Mouse (Mus musculus) midbrain, embryonic 13.5 days (tissue): ENCODE data around the gene Slc25a42. TPM values are rescaled to one million over a fixed set of nuclear protein-coding genes. Genes with fewer than 3 reads are reported as not detected.

Experiments
- ATAC-seq: fragments of 200-750 bp; cut with Nextera tagmentation; 2 replicates; pipeline ENCODE4 v1.8.0; 2017; ENCODE audit warnings: mild to moderate bottlenecking, moderate TSS enrichment, moderate library complexity
- H3K27ac ChIP-seq: fragments of 300-500 bp; sonication (generic); 2 replicates; pipeline ENCODE4 v1.5.1; 2015; ENCODE audit warnings: inconsistent platforms, mild to moderate bottlenecking, moderate library complexity
- H3K27me3 ChIP-seq: fragments of 300-500 bp; sonication (generic); 2 replicates; pipeline ENCODE4 v1.6.1; 2015; ENCODE audit warnings: mild to moderate bottlenecking, inconsistent platforms
- H3K36me3 ChIP-seq: fragments of 300-500 bp; sonication (generic); 2 replicates; pipeline ENCODE4 v1.6.1; 2015; ENCODE audit warnings: mild to moderate bottlenecking, inconsistent platforms
- H3K4me1 ChIP-seq: fragments of 300-500 bp; sonication (generic); replicated peaks from 2 replicates; pipeline ENCODE4 v1.6.1; 2015; ENCODE audit warnings: inconsistent platforms
- H3K4me2 ChIP-seq: fragments of 300-500 bp; sonication (generic); replicated peaks from 2 replicates; pipeline ENCODE4 v1.6.1; 2015; ENCODE audit warnings: moderate library complexity, mild to moderate bottlenecking, inconsistent platforms
- H3K4me3 ChIP-seq: fragments of 300-500 bp; sonication (generic); replicated peaks from 2 replicates; pipeline ENCODE4 v1.5.1; 2015; ENCODE audit warnings: mild to moderate bottlenecking, inconsistent platforms
- H3K9ac ChIP-seq: fragments of 300-500 bp; sonication (generic); replicated peaks from 2 replicates; pipeline ENCODE4 v1.6.1; 2015; ENCODE audit warnings: mild to moderate bottlenecking, inconsistent platforms
- H3K9me3 ChIP-seq: fragments of 300-500 bp; sonication (generic); 2 replicates; pipeline ENCODE4 v1.6.1; 2016; ENCODE audit warnings: mild to moderate bottlenecking, inconsistent platforms
- WGBS: fragments of 180-500 bp; shearing (Covaris S2); methylation state at CpG from one replicate; pipeline ENCODE4 v1.1.7; 2015; 5-methylcytosine and 5-hydroxymethylcytosine counted together
- polyA plus RNA-seq: library from polyadenylated mRNA; unstranded; fragments of >200 nt; fragmentation: Nextera tagmentation; extraction: Ambion mirVana; gene quantifications from 2 replicates; pipeline ENCODE4 v1.2.1, GENCODE M21; 2015

The Slc25a42 gene
- polyA plus RNA-seq, 1 experiment from 2014 or later: 4.3 TPM

DNA sequence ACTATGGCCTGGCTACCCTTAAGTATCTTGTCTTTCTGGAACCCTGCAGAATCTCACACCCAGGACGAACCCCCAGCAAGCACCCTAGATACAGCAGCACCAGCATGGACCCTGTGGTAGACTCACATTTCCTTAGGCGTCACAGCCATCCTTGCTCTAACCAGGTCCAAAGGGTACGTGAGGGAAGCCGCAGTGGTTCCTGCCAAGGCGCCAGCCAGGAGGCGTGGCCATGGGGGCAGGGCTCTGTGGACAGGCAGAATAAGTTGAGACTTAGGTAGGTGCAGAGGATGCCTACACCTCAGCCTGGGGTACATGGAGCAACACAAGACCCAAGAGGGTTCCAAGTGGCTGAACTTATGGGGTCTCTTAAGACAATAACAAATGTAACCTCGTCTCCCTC lies 23.4 kb downstream of the Slc25a42 start:
- H3K27me3 ChIP-seq: no peaks in the 10 kb centered on the region
- no peaks in the 10 kb centered on the region; the same call in 1 of the 2 replicates for H3K4me1 ChIP-seq
- WGBS: 70% methylated on average over 7 of the region's 7 CpGs
- no peak overlapping the region for H3K27ac ChIP-seq
- no peak overlapping the region for H3K4me3 ChIP-seq
- no peak for ATAC-seq
- H3K36me3 ChIP-seq: peaks cover 6% of the 10 kb centered on the region
- H3K9ac ChIP-seq: no peak overlapping the region
- H3K4me2 ChIP-seq: no peak overlapping the region
- H3K9me3 ChIP-seq: no peaks in the 10 kb centered on the region

DNA sequence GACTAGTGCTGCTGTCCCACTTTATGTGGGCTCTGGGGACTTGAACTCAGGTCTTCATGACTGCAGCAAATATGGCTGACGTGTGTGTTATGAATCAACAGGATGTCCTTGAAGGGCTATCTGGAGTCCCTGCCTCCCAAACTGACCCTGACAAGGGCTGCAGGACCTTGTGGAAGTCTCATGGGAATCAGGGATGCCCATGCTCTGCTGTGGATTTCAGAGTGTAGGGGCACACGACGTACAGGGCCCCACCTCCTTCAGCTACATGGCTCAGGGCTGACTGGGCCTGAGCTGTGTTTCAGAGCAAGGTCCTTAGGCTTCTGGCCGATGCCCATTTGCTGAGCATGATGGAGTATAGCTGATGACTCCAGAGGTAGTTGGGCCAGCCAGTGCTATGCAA lies 28.9 kb downstream of the Slc25a42 start:
- Histone ChIP-seq H3K4me2 (no peak overlapping the region), H3K27me3 (no peaks in the 10 kb centered on the region), H3K4me3 (no peak overlapping the region), H3K27ac (no peak overlapping the region), H3K9me3 (no peaks in the 10 kb centered on the region), H3K9ac (no peak overlapping the region), H3K36me3 (peaks cover 46% of the 10 kb centered on the region), H3K4me1 (no peaks in the 10 kb centered on the region)
- WGBS: 93% methylated on average over 4 of the region's 4 CpGs
- ATAC-seq: no peak

DNA sequence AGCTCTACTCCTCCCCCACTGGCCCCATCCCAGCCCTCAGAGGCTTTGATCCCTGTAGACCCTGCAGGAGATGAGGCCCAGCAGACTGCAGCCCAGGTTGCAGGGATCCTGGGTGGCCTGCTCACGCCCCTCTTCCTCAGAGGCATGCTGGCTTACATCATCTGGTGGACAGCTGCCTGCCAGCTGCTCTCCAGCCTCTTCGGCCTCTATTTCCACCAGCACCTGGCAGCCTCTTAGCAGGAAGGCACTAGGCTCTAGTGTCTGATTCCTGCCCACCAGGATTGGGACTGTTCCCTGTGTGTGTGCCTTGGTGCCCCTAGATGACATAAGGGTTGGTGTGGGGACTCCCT lies 30.2 kb downstream of the Slc25a42 start:
- H3K27ac ChIP-seq: no peak overlapping the region
- no peak overlapping the region for H3K4me2 ChIP-seq
- H3K4me3 ChIP-seq: no peak overlapping the region
- H3K27me3 ChIP-seq: no peaks in the 10 kb centered on the region
- no peaks in the 10 kb centered on the region for H3K9me3 ChIP-seq
- 76% methylated on average over 2 of the region's 2 CpGs for WGBS
- no peaks in the 10 kb centered on the region for H3K4me1 ChIP-seq
- no peak for ATAC-seq
- 0 out of 2 replicates have a peak overlapping the region, but pooled peaks have one; percentile 28 for H3K9ac ChIP-seq
- H3K36me3 ChIP-seq: peaks cover 54% of the 10 kb centered on the region

DNA sequence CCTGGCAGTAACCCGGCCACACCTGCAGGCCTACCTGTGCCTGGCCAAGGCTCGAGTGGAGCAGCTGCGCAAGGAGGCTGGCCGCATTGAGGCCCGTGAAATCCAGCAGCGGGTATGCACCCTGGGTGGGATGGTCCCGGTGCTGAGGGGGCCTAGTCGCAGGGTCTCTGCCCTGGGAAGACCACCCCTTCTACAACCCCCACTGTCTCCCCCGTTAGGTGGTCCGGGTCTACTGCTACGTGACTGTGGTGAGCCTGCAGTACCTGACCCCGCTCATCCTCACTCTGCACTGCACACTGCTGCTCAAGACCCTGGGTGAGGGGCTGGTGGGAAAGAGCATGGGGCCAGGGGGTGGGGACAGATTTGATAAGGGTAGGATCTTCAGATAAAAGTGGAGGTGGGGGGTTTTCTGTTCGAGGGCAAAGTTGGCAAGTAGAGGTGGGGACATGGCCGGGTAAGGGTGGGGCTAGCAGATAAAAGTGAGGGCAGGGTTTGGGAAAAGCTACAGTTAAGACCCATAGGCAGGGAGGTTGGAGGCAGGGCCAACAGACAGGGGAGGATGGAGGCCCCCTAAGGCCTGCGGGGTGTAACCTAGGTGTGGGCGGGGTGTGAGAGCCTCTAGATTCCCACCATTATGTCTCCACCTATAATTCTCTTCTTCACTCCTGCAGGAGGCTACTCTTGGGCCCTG lies 30.7 kb downstream of the Slc25a42 start:
- Histone ChIP-seq H3K4me3 (no peak overlapping the region), H3K36me3 (peaks cover 57% of the 10 kb centered on the region), H3K9me3 (no peaks in the 10 kb centered on the region), H3K27ac (no peak overlapping the region), H3K9ac (0 out of 2 replicates have a peak overlapping the region, but pooled peaks have one; percentile 28), H3K27me3 (no peaks in the 10 kb centered on the region), H3K4me2 (no peak overlapping the region), H3K4me1 (no peaks in the 10 kb centered on the region)
- WGBS: 92% methylated on average over 16 of the region's 16 CpGs
- ATAC-seq: no peak

DNA sequence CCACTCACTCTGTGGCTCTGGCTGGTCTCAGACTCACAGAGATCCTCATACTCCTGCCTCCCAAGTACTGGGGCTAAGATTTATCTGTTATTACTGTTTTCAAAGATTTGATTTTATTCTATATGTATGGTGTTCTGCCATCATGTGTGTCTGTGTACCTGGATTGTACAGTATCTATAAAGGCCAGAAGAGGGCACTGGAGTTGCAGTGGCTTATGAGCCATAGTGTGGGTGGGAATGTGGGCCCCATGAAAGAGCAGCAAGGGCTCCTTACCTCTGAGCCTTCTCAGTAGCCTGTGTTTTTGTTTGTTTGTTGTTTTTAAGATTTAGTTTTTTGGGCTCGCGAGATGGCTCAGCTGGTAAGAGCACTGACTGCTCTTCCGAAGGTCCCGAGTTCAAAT lies 33.0 kb downstream of the Slc25a42 start:
- no peak overlapping the region for H3K4me2 ChIP-seq
- H3K4me3 ChIP-seq: no peak overlapping the region
- H3K9ac ChIP-seq: no peak overlapping the region
- H3K9me3 ChIP-seq: no peaks in the 10 kb centered on the region
- no peak overlapping the region for H3K27ac ChIP-seq
- H3K36me3 ChIP-seq: peaks cover 57% of the 10 kb centered on the region
- no peak for ATAC-seq
- WGBS: 95% methylated on average over 4 of the region's 4 CpGs
- peaks cover 5% of the 10 kb centered on the region; the same call in 1 of the 2 replicates for H3K4me1 ChIP-seq
- H3K27me3 ChIP-seq: no peaks in the 10 kb centered on the region

DNA sequence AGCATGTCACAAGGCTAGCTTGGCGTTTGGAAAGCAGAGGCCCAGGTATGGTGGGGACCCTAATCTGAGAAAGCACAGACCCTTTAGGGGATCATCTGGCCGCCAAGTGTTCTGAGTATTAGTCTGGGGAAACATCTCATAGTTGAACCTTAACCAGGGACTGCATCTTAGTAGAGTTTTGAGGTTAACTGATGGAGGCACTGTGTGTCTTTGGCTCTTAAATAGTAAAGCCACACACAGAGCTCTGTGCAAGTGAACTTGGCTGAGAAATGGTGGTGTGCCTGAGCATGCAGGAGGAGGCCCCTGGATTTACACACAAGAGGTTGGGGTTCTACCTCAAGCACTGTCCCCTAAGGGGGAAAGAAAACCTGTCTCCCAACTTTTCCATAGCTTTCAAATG lies 33.9 kb downstream of the Slc25a42 start:
- H3K27ac ChIP-seq: no peak overlapping the region
- peaks cover 55% of the 10 kb centered on the region for H3K36me3 ChIP-seq

DNA sequence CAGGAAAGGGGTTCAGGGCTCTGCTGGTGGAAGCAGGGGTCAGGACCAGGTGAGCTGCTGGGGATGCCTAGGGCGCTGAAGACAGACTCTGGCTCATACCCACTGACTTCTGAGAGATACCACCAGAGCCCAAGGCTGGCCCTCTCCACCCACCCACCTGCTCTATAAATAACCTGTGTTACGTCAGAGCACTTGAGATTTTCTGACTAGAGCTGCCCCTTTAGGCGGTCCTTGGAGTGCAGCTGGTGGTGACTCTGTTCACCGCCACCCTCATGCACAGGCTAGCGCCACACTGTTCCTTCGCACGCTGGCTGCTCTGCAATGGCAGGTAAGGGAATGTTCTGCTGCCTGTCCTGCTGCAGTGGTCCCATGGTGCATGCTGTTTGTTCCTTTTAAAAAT lies 38.0 kb downstream of the Slc25a42 start:
- Histone ChIP-seq H3K9me3 (no peaks in the 10 kb centered on the region), H3K4me1 (peaks cover 21% of the 10 kb centered on the region), H3K36me3 (peaks cover 22% of the 10 kb centered on the region), H3K4me3 (no peak overlapping the region), H3K27me3 (no peaks in the 10 kb centered on the region), H3K9ac (peak overlapping the region; percentile 55), H3K27ac (no peak overlapping the region), H3K4me2 (no peak overlapping the region)
- WGBS: 93% methylated on average over 7 of the region's 7 CpGs
- no peak for ATAC-seq

More for the DNA sequence above, 33.9 kb downstream of the Slc25a42 start:
- H3K4me1 ChIP-seq: peaks cover 13% of the 10 kb centered on the region
- WGBS: 86% methylated on average over 2 of the region's 2 CpGs
- no peak overlapping the region for H3K9ac ChIP-seq
- H3K9me3 ChIP-seq: no peaks in the 10 kb centered on the region
- no peak overlapping the region for H3K4me3 ChIP-seq
- no peaks in the 10 kb centered on the region for H3K27me3 ChIP-seq
- H3K4me2 ChIP-seq: no peak overlapping the region
- no peak for ATAC-seq

DNA sequence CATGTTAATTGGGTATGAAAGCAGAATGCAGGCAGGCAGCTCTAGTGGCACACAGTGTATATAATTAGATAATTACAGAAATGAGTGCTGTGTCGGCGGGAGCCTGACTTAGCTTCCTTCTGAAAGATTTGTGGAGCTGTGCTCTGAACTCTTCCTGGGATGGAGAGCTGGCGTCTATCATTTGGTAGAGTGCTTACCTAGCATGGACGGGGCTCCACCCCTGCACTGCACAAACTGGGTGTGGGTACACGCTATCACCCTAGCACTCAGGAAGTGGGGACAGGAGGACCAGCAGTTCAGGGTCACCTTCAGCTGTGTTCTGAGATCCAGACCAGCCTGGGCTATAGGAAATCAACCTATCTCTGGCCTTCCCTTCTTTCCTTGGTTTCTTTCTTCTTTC lies 38.8 kb downstream of the Slc25a42 start:
- Histone ChIP-seq H3K9ac (no peak overlapping the region), H3K4me3 (peak overlapping the region; percentile 56), H3K27me3 (peaks cover under 1% of the 10 kb centered on the region; the same call in 1 of the 2 replicates), H3K4me2 (peak overlapping the region; percentile 61), H3K4me1 (peaks cover 21% of the 10 kb centered on the region), H3K36me3 (peaks cover 16% of the 10 kb centered on the region), H3K9me3 (no peaks in the 10 kb centered on the region), H3K27ac (no peak overlapping the region)
- WGBS: 93% methylated on average over 5 of the region's 5 CpGs
- no peak for ATAC-seq

DNA sequence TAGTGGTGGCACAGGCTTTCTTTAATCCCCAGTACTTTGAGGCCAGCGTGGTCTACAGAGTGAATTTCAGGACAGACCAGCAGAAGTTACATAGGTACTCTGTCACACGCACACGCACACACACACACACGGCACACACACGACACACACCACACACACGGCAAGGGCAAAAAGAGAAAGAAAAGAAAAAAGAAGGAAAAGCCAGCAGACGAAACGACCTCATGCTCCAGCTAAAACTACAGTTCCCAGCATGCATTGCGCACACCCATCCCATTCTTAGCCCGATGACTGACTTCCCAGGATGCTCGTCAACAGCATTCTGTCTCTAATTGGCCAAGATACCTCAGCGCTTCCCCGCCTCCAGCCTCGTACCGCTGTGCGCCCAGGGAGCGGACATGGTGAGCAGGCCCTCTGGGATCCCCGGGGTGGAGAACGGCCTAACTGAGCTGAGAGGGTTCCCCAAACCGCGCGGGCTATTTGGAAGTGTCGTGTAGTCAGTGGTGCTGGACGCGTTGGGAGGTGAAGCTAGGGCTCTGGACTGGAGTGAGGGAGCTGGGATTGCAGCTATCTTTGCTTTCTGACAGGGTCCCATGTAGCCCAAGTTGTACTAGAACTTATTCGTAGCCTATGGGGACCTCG lies 39.9 kb downstream of the Slc25a42 start, which contains the start of gene Tmem161a:
Tmem161a (plus strand) TSS at position 314 of the 639 bp plus-strand sequence.
- peak within 1 kb of the TSS; percentile 82 for H3K9ac ChIP-seq
- ATAC-seq: peak; percentile 97
- H3K9me3 ChIP-seq: no peaks in the 10 kb centered on the region
- H3K4me2 ChIP-seq: peak within 1 kb of the TSS; percentile 61
- peaks cover 5% of the 10 kb centered on the region for H3K27me3 ChIP-seq
- H3K4me3 ChIP-seq: peak within 1 kb of the TSS; percentile 56
- WGBS: 2% methylated on average over 27 of the region's 27 CpGs
- peaks cover 6% of the 10 kb centered on the region for H3K36me3 ChIP-seq
- no peak within 1 kb of the TSS for H3K27ac ChIP-seq
- H3K4me1 ChIP-seq: peaks cover 21% of the 10 kb centered on the region

DNA sequence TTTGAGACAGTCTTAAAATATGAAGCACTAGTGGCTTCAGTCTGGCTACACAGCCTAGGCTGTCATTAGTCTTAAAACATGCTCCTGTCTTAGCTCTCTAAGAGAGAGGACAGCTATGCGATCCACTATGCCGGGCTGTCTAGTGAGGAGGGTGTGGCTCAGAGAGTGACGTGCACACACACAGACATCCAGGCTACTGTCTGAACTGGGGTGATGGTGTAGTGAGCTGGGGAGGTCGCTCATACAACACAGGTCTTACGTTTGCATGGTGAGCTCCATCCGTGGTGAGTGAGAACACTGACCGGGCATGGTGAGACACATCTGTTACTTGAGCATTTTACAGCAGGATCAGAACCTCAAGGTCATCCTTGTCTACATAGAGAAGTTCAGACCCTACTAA lies 40.9 kb downstream of the Slc25a42 start:
- WGBS: 95% methylated on average over 7 of the region's 7 CpGs
- H3K4me2 ChIP-seq: no peak overlapping the region
- peaks cover 27% of the 10 kb centered on the region for H3K4me1 ChIP-seq
- no peak overlapping the region for H3K27ac ChIP-seq
- no peak overlapping the region for H3K4me3 ChIP-seq
- ATAC-seq: no peak
- no peaks in the 10 kb centered on the region for H3K9me3 ChIP-seq
- no peak overlapping the region for H3K9ac ChIP-seq
- peaks cover 8% of the 10 kb centered on the region for H3K27me3 ChIP-seq
- no peaks in the 10 kb centered on the region for H3K36me3 ChIP-seq

DNA sequence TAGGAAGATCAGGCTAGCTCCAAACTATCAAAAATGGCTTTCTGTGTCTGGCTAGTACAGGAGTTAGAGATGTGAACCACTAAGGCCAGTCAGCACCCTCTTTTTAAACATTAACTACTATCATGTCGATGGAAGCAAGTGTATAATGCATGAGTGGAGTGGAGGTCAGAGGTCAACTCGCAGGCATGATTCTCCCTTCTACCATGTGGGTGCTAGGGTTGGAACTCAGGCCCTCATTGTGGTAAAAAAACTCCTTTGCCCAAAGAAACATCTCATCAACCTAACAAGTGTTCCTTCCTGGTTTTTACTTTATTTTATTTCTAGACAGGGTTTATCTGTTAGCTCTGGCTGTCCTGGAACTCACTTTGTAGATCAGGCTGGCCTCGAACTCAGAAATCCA lies 41.4 kb downstream of the Slc25a42 start:
- Histone ChIP-seq H3K27me3 (peaks cover 12% of the 10 kb centered on the region), H3K27ac (no peak overlapping the region), H3K4me1 (peaks cover 27% of the 10 kb centered on the region), H3K4me2 (no peak overlapping the region), H3K9ac (no peak overlapping the region), H3K36me3 (no peaks in the 10 kb centered on the region), H3K9me3 (no peaks in the 10 kb centered on the region), H3K4me3 (no peak overlapping the region)
- ATAC-seq: no peak
- WGBS: 85% methylated on average over 3 of the region's 3 CpGs

DNA sequence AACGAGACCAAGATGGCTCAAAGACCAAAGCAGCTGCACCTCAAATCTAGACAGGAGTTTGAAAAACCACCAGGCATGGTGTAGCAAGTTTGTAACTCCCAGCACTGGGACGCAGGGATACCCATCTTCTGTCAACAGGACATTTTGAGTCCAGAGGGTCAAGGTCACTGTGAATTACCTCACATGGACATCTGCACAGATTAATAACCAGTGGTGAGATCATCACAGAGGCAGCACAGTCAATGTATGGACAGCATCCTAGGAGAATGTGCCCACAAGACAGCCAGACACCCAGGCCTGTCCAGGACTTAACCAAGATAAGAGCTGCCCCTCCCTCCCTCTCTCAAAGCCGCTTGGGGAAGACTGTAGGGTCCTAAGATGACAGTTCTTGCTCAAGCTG lies 42.0 kb downstream of the Slc25a42 start:
- Histone ChIP-seq H3K4me3 (no peak overlapping the region), H3K9me3 (no peaks in the 10 kb centered on the region), H3K36me3 (no peaks in the 10 kb centered on the region), H3K27me3 (peaks cover 19% of the 10 kb centered on the region), H3K4me1 (peaks cover 27% of the 10 kb centered on the region), H3K4me2 (no peak overlapping the region), H3K27ac (no peak overlapping the region), H3K9ac (no peak overlapping the region)
- no peak for ATAC-seq
- 85% methylated on average over 3 of the region's 3 CpGs for WGBS
